Mouse (Mus musculus): ENCODE results near the gene Tmem182. TPM values are rescaled to one million over a fixed set of nuclear protein-coding genes. Genes with fewer than 3 reads are reported as not detected.

Tmem182 gene
- polyA plus RNA-seq, 1 experiment from 2014 or later, result 0.15 TPM

DNA sequence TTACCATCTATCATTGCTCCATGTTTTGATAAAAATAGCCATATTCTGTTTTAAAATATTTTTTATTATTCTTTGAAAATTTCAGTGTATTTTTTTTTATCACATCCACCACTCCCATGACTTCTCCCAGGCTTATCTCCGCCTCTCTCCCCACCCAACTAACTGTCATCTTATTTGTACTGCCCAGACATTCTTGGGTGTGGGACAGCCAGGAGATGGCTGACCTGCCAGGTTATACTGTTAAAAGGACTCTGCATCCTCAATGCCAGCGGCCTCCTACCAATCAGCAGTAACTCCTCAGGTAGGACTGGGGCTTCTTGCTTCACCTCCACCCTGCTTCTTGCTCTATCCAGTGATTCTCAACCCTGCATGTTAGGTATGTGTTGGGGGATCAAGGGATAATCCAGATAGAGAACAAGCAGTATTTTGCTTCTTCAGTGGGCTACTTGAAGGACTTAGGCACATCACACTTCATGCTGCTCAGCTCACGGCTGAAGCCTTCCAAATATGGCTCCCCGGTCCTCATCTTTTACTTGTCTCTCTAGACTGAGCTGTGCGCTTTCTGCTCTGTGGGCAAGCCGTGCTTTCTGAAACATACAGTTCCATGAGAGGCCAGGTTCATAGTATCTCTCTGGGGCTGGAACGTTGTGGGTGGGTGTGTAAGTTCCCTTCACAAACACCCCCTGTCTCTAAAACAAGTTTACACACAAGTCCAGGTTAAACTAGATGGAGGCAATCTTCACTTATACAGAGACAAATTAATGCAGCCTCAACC lies 34.0 kb upstream of the Tmem182 start:
- Histone ChIP-seq H3K9ac (ENCODE audit: low read depth, low read length) (no peak overlapping the region), H3K4me3 (ENCODE audit: low read depth, low read length) (no peak overlapping the region), H3K27ac (ENCODE audit: low read length) (no peak overlapping the region), H3K9me3 (replicated peaks; ENCODE audit: control insufficient read depth, low read length, poor library complexity, severe bottlenecking) (no peaks in the 10 kb centered on the region), H3K27me3 (ENCODE audit: control insufficient read depth, insufficient read depth, low read depth, low read length) (no peaks in the 10 kb centered on the region), H3K4me2 (ENCODE audit: low read length) (no peak overlapping the region), H3K36me3 (ENCODE audit: control insufficient read depth, insufficient read depth, low read length) (peaks cover 14% of the 10 kb centered on the region), H3K4me1 (ENCODE audit: control insufficient read depth, insufficient read depth, low read length) (no peaks in the 10 kb centered on the region)
- no peak for ATAC-seq
- 87% methylated on average over 7 of the region's 7 CpGs for WGBS

DNA sequence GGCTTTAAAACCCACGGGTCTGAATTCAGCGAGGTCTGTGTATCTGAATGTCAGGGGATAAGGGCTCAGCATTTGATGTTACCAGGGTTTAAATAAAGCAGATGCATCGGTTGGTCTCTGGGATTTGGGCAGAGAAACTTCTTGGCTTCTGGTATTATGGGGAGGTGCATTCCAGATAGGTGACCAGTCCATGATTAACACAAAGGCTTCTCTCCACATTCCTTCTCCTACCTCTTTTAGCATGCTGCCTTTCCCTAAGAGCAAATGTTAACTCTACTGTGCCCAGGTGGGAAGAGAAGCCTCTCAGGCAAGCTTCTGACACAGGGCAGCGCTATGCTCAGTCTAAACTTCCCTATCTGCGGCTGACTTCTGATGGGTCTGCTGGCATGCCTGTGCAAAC lies 32.2 kb upstream of the Tmem182 start:
- Histone ChIP-seq H3K27ac (ENCODE audit: low read length) (no peak overlapping the region), H3K36me3 (ENCODE audit: control insufficient read depth, insufficient read depth, low read length) (peaks cover 14% of the 10 kb centered on the region), H3K9me3 (replicated peaks; ENCODE audit: control insufficient read depth, low read length, poor library complexity, severe bottlenecking) (no peaks in the 10 kb centered on the region), H3K4me2 (ENCODE audit: low read length) (no peak overlapping the region), H3K4me3 (ENCODE audit: low read depth, low read length) (no peak overlapping the region), H3K27me3 (ENCODE audit: control insufficient read depth, insufficient read depth, low read depth, low read length) (no peaks in the 10 kb centered on the region), H3K9ac (ENCODE audit: low read depth, low read length) (no peak overlapping the region), H3K4me1 (ENCODE audit: control insufficient read depth, insufficient read depth, low read length) (no peaks in the 10 kb centered on the region)
- 92% methylated on average over 5 of the region's 5 CpGs for WGBS
- no peak for ATAC-seq

DNA sequence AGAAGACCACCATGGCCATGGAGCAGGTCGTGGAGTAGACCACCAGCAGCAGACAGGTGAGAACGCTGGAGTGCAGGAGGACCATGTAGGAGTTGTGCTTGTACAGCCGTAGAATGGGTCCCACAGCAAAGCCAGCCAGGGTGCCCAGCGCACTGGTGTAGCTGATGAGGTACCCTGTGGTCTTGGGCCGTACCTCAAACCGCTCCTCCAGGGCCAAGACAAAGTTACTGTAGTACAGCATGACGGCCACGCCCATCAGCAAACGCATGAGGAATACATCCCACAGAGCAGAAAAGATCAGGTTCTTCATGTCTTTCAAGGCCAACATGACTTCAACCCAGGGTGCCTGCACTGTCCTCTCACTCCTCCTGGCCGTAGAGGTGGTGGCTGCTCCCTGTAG lies 31.4 kb upstream of the Tmem182 start:
- Histone ChIP-seq H3K36me3 (ENCODE audit: control insufficient read depth, insufficient read depth, low read length) (peaks cover 21% of the 10 kb centered on the region), H3K27me3 (ENCODE audit: control insufficient read depth, insufficient read depth, low read depth, low read length) (no peaks in the 10 kb centered on the region), H3K4me1 (ENCODE audit: control insufficient read depth, insufficient read depth, low read length) (no peaks in the 10 kb centered on the region), H3K9me3 (replicated peaks; ENCODE audit: control insufficient read depth, low read length, poor library complexity, severe bottlenecking) (peaks cover 3% of the 10 kb centered on the region; the same call in 1 of the 2 replicates), H3K27ac (ENCODE audit: low read length) (no peak overlapping the region), H3K4me3 (ENCODE audit: low read depth, low read length) (no peak overlapping the region), H3K9ac (ENCODE audit: low read depth, low read length) (no peak overlapping the region), H3K4me2 (ENCODE audit: low read length) (no peak overlapping the region)
- 95% methylated on average over 10 of the region's 10 CpGs for WGBS
- no peak for ATAC-seq

DNA sequence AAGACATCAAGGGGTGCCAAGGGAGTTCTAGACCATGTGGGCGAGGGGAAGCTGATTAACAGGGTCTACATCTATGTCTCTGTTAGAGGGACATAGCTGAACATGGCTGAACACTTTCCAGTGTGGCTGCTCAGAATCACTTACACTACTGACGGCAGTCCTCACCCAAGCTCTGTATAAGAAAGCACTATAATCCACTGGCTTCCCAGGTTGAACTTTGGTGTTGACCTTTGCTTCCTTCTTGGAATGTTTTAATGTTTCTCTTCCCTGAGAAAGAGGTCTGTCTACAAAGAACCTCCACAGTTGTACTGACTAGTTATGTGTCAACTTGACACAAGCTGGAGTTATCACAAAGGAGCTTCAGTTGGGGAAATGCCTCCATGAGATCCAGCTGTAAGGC lies 29.3 kb upstream of the Tmem182 start:
- WGBS, result 82% methylated on average over 2 of the region's 2 CpGs

DNA sequence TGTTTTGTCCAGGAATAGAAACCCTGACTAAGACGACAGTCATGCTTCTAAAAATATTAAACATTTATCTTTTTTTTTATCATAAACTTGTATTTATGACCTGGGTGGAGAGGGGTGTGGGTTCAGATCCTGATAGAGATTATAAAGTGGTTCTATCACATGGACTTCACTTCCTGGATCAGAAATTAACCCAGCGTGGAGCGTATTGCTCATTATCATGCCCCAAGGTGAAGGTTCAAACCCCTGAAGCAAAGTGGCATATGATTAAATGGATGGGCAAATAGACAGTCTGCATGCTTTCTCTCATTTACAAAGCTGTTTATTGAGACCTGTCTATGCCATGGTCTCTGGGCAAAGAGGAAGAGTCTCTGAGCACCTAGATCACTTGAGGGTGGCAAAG lies 28.6 kb upstream of the Tmem182 start:
- no peak overlapping the region for H3K27ac ChIP-seq (ENCODE audit: low read length)
- H3K36me3 ChIP-seq (ENCODE audit: control insufficient read depth, insufficient read depth, low read length), result peaks cover 36% of the 10 kb centered on the region
- H3K9me3 ChIP-seq (replicated peaks; ENCODE audit: control insufficient read depth, low read length, poor library complexity, severe bottlenecking), result peaks cover 9% of the 10 kb centered on the region; the same call in 1 of the 2 replicates
- ATAC-seq, result no peak
- H3K4me1 ChIP-seq (ENCODE audit: control insufficient read depth, insufficient read depth, low read length), result no peaks in the 10 kb centered on the region
- H3K27me3 ChIP-seq (ENCODE audit: control insufficient read depth, insufficient read depth, low read depth, low read length), result no peaks in the 10 kb centered on the region
- no peak overlapping the region for H3K4me2 ChIP-seq (ENCODE audit: low read length)
- 90% methylated on average over 3 of the region's 3 CpGs for WGBS
- no peak overlapping the region for H3K9ac ChIP-seq (ENCODE audit: low read depth, low read length)
- H3K4me3 ChIP-seq (ENCODE audit: low read depth, low read length), result no peak overlapping the region

More for the DNA sequence above, 29.3 kb upstream of the Tmem182 start:
- Histone ChIP-seq H3K36me3 (ENCODE audit: control insufficient read depth, insufficient read depth, low read length) (peaks cover 36% of the 10 kb centered on the region), H3K4me3 (ENCODE audit: low read depth, low read length) (no peak overlapping the region), H3K27ac (ENCODE audit: low read length) (no peak overlapping the region), H3K9ac (ENCODE audit: low read depth, low read length) (no peak overlapping the region), H3K9me3 (replicated peaks; ENCODE audit: control insufficient read depth, low read length, poor library complexity, severe bottlenecking) (peaks cover 9% of the 10 kb centered on the region; the same call in 1 of the 2 replicates), H3K27me3 (ENCODE audit: control insufficient read depth, insufficient read depth, low read depth, low read length) (no peaks in the 10 kb centered on the region), H3K4me1 (ENCODE audit: control insufficient read depth, insufficient read depth, low read length) (no peaks in the 10 kb centered on the region), H3K4me2 (ENCODE audit: low read length) (no peak overlapping the region)
- no peak for ATAC-seq

DNA sequence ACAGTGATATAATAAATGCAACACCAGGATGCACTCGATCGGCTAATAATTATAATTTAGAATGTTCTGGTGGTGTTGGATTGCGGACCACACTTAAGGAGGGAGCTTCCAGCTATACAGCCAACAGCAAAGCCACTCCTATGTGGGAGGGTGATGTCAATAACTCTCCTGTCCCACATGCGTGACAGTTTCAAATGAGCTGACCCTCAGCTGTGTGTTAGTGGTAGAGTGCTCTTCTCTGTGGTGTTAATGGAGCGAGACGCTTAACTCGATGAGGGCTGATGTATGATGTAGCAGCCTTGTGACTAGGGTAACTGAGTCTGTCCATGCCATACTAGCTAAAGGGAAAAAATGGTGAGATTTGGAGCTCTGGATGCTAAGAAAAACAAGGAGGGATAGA lies 22.0 kb upstream of the Tmem182 start:
- no peak for ATAC-seq
- no peaks in the 10 kb centered on the region for H3K4me1 ChIP-seq (ENCODE audit: control insufficient read depth, insufficient read depth, low read length)
- no peak overlapping the region for H3K4me3 ChIP-seq (ENCODE audit: low read depth, low read length)
- H3K36me3 ChIP-seq (ENCODE audit: control insufficient read depth, insufficient read depth, low read length), result peaks cover 29% of the 10 kb centered on the region
- no peak overlapping the region for H3K4me2 ChIP-seq (ENCODE audit: low read length)
- no peak overlapping the region for H3K27ac ChIP-seq (ENCODE audit: low read length)
- 98% methylated on average over 7 of the region's 7 CpGs for WGBS
- no peaks in the 10 kb centered on the region for H3K27me3 ChIP-seq (ENCODE audit: control insufficient read depth, insufficient read depth, low read depth, low read length)
- peaks cover 9% of the 10 kb centered on the region; the same call in 1 of the 2 replicates for H3K9me3 ChIP-seq (replicated peaks; ENCODE audit: control insufficient read depth, low read length, poor library complexity, severe bottlenecking)
- H3K9ac ChIP-seq (ENCODE audit: low read depth, low read length), result no peak overlapping the region

DNA sequence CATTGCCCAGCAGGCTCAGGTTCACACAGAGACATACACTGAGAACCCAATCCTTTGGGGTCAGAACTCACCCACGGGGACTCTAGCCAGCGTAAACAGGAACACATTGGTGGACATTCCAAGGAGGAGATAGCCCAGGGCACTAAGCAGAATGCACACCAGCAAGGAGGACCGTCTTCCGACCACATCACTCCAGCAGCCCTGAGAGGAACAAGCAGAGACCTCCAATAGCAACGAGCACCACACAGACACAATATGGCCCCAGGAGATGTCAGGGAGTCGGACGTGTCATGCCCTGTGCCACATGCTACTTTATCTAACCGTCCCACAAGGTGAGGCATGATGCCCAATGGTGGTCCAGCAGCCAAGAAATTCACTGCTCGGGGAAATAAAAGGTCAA lies 21.1 kb upstream of the Tmem182 start:
- Histone ChIP-seq H3K4me3 (ENCODE audit: low read depth, low read length) (no peak overlapping the region), H3K27ac (ENCODE audit: low read length) (no peak overlapping the region), H3K9me3 (replicated peaks; ENCODE audit: control insufficient read depth, low read length, poor library complexity, severe bottlenecking) (peaks cover 5% of the 10 kb centered on the region; the same call in 1 of the 2 replicates), H3K36me3 (ENCODE audit: control insufficient read depth, insufficient read depth, low read length) (peaks cover 21% of the 10 kb centered on the region), H3K27me3 (ENCODE audit: control insufficient read depth, insufficient read depth, low read depth, low read length) (no peaks in the 10 kb centered on the region), H3K4me2 (ENCODE audit: low read length) (no peak overlapping the region), H3K4me1 (ENCODE audit: control insufficient read depth, insufficient read depth, low read length) (peaks cover 2% of the 10 kb centered on the region; the same call in 1 of the 2 replicates), H3K9ac (ENCODE audit: low read depth, low read length) (no peak overlapping the region)
- 95% methylated on average over 9 of the region's 9 CpGs for WGBS
- no peak for ATAC-seq

DNA sequence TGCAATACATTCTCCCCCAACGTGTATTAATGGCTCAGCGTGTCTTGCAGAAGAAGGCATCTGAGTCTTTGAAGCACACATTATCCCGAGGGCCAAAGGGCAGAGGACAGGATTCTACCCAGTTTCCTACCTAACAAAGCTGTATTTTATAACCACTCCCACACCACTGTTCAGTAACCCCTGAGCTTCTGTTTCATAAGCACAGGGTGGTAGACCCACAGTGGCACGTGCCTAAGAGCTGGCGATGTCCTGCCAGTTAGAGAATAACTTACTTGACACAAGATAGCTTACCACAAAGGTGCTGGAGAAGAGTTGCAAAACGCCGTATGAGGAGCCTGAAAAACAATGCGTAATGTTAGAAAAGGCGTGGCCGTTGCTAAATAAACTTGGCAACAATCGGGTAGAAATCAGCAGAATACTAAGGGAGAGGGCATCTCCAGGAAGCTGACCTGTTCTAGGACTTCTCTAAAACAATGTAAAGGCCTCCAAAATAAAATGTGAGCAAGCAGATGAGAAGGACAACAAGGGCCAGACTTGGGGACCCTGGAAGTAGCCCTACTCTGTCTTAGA lies 19.4 kb upstream of the Tmem182 start:
- Histone ChIP-seq H3K4me2 (ENCODE audit: low read length) (no peak overlapping the region), H3K9me3 (replicated peaks; ENCODE audit: control insufficient read depth, low read length, poor library complexity, severe bottlenecking) (no peaks in the 10 kb centered on the region), H3K4me3 (ENCODE audit: low read depth, low read length) (no peak overlapping the region), H3K27me3 (ENCODE audit: control insufficient read depth, insufficient read depth, low read depth, low read length) (no peaks in the 10 kb centered on the region), H3K27ac (ENCODE audit: low read length) (no peak overlapping the region), H3K36me3 (ENCODE audit: control insufficient read depth, insufficient read depth, low read length) (peaks cover 9% of the 10 kb centered on the region; the same call in 1 of the 2 replicates), H3K4me1 (ENCODE audit: control insufficient read depth, insufficient read depth, low read length) (peaks cover 13% of the 10 kb centered on the region; the same call in 1 of the 2 replicates), H3K9ac (ENCODE audit: low read depth, low read length) (no peak overlapping the region)
- 90% methylated on average over 11 of the region's 11 CpGs for WGBS
- ATAC-seq, result no peak

DNA sequence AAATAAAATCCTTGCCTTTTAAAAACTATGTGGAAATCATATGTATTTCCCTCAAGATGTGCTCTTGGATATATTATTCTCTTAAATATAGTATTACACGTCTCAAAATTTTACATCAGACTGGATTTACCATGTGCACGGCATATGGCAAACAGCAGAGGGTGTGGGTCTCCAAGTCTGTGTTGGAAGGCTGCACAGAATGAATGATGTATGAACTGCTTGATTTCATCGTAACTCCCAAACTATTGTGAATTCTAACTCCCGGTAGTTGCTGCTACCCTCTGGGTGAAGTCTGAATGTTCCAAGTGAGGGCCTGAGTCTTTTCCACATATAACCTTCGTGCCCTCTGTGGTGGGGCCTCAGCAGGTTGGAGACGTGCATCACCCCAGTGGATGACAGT lies 16.4 kb upstream of the Tmem182 start:
- Histone ChIP-seq H3K36me3 (ENCODE audit: control insufficient read depth, insufficient read depth, low read length) (0 out of 2 replicates have a peak, but pooled peaks cover 3% of the 10 kb centered on the region), H3K9me3 (replicated peaks; ENCODE audit: control insufficient read depth, low read length, poor library complexity, severe bottlenecking) (no peaks in the 10 kb centered on the region), H3K4me1 (ENCODE audit: control insufficient read depth, insufficient read depth, low read length) (peaks cover 15% of the 10 kb centered on the region; the same call in 1 of the 2 replicates), H3K9ac (ENCODE audit: low read depth, low read length) (no peak overlapping the region), H3K4me2 (ENCODE audit: low read length) (no peak overlapping the region), H3K4me3 (ENCODE audit: low read depth, low read length) (no peak overlapping the region), H3K27ac (ENCODE audit: low read length) (no peak overlapping the region), H3K27me3 (ENCODE audit: control insufficient read depth, insufficient read depth, low read depth, low read length) (no peaks in the 10 kb centered on the region)
- ATAC-seq, result no peak
- WGBS, result 80% methylated on average over 6 of the region's 6 CpGs
